Mouse (Mus musculus) forebrain, embryonic 10.5 days (tissue): ENCODE results near the gene Afap1l2. TPM values are rescaled to one million over a fixed set of nuclear protein-coding genes. Genes with fewer than 3 reads are reported as not detected.

ENCODE experiments used
- DNase-seq: peaks from one replicate; pipeline ENCODE4 v3.0.0-alpha.2; 2017; ENCODE audit warnings: low spot score; ENCODE audit errors: extremely low spot score
- H3K27ac ChIP-seq: fragments of 300-500 bp; sonication (generic); 2 replicates; pipeline ENCODE4 v1.5.1; 2016; ENCODE audit warnings: mild to moderate bottlenecking
- H3K27me3 ChIP-seq: fragments of 300-500 bp; sonication (generic); 2 replicates; pipeline ENCODE4 v1.6.1; 2016; ENCODE audit warnings: mild to moderate bottlenecking; ENCODE audit not compliant: poor library complexity, severe bottlenecking
- H3K36me3 ChIP-seq: fragments of 300-500 bp; sonication (generic); replicated peaks from 2 replicates; pipeline ENCODE4 v1.6.1; 2016; ENCODE audit warnings: mild to moderate bottlenecking, moderate library complexity
- H3K4me1 ChIP-seq: fragments of 300-500 bp; sonication (generic); 2 replicates; pipeline ENCODE4 v1.6.1; 2016
- H3K4me3 ChIP-seq: fragments of 300-500 bp; sonication (generic); 2 replicates; pipeline ENCODE4 v1.5.1; 2016; ENCODE audit warnings: mild to moderate bottlenecking, moderate library complexity
- H3K9me3 ChIP-seq: fragments of 300-500 bp; sonication (generic); 2 replicates; pipeline ENCODE4 v1.6.1; 2016; ENCODE audit warnings: mild to moderate bottlenecking, moderate library complexity
- WGBS: fragments of 180-500 bp; shearing (Covaris S2); methylation state at CpG from one replicate; pipeline ENCODE4 v1.1.7; 2016; 5-methylcytosine and 5-hydroxymethylcytosine counted together
- polyA plus RNA-seq: library from polyadenylated mRNA; unstranded; fragments of >200 nt; fragmentation: Nextera tagmentation; extraction: Ambion mirVana; gene quantifications from 2 replicates; pipeline ENCODE4 v1.2.1, GENCODE M21; 2016

Gene Afap1l2
- polyA plus RNA-seq, 1 experiment from 2014 or later: 1.2 TPM

- Histone ChIP-seq H3K27me3 (no peaks in the 10 kb centered on the region), H3K9me3 (0 out of 2 replicates have a peak, but pooled peaks cover 7% of the 10 kb centered on the region), H3K4me3 (no peak overlapping the region), H3K4me1 (peaks cover 7% of the 10 kb centered on the region), H3K36me3 (0 out of 2 replicates have a peak, but pooled peaks cover 3% of the 10 kb centered on the region), H3K27ac (no peak overlapping the region)
- WGBS: 45% methylated on average over 6 of the region's 6 CpGs
- no peak for DNase-seq
Observed at GRCm38 (mm10) chr19:56915084-56915483, 92.9 kb downstream of the Afap1l2 start.

DNA sequence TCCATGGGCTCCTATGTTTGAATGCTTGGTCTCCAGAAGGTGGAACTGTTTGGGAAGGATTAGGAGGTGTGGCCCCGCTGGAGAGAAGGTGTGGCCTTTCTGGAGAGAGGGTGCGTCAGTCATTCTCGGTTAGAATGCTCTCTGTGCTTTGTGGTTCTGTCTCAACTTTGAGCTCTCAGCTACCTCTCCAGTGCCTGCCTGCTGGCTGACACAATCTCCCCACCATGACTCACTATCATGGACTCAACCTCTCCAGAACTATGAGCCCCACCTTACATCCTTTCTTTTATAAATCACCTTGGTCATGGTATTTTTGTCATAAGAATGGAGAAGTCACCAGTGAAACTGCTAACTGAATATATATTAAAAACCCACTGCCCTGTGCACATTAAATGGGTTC, 93.4 kb downstream of the Afap1l2 start:
- H3K27ac ChIP-seq: no peak overlapping the region
- DNase-seq: no peak
- 95% methylated on average over 3 of the region's 3 CpGs for WGBS

DNA sequence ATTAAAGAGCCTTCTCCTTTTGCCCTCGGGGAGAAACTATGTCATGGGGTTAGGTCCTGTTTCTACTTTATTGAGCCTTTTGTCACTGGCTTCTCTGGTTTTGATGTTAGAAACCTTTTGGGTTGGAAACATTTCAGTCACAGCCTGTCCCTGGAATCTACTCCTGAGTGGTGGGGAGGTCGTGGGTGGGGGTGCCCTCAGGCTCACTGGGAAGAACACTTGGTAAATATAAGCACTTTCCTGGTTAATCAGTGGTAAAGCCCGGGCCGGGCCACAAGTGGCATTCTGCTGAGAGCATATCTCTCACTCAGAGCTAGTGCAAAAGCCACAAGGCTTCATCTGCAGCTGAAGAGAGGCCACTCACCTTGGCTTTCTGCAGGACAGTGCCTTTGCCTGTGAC, 94.3 kb downstream of the Afap1l2 start:
- H3K27ac ChIP-seq: no peak overlapping the region
- peaks cover 3% of the 10 kb centered on the region for H3K4me1 ChIP-seq
- H3K36me3 ChIP-seq: 0 out of 2 replicates have a peak, but pooled peaks cover 3% of the 10 kb centered on the region
- H3K9me3 ChIP-seq: 0 out of 2 replicates have a peak, but pooled peaks cover 7% of the 10 kb centered on the region
- DNase-seq: no peak
- no peaks in the 10 kb centered on the region for H3K27me3 ChIP-seq
- no peak overlapping the region for H3K4me3 ChIP-seq
- WGBS: 84% methylated on average over 4 of the region's 4 CpGs

More for the DNA sequence above, 93.4 kb downstream of the Afap1l2 start:
- Histone ChIP-seq H3K4me1 (peaks cover 3% of the 10 kb centered on the region), H3K4me3 (no peak overlapping the region), H3K9me3 (0 out of 2 replicates have a peak, but pooled peaks cover 7% of the 10 kb centered on the region), H3K27me3 (no peaks in the 10 kb centered on the region), H3K36me3 (0 out of 2 replicates have a peak, but pooled peaks cover 3% of the 10 kb centered on the region)

DNA sequence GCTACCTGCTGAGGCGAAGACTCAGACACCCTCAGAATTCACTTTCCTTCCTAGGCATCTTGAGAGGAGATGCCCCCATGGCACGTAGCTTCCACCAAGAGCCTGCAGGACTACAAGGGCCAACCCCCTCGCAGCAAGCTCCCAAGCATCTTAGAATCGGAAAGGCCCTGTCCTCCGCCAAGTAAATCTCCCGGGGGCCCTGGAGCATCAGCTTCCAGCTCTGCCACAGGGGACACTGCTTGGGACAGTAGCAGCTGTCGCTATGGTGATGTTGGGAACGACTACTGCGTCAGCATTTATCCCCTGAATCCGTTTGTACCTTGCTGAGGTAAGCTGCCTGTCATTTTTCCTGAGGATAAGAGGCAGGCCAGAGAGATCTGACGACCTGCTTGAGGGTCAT, 97.5 kb downstream of the Afap1l2 start:
- no peak overlapping the region for H3K27ac ChIP-seq
- 71% methylated on average over 11 of the region's 11 CpGs for WGBS
- H3K4me3 ChIP-seq: no peak overlapping the region
- no peaks in the 10 kb centered on the region for H3K27me3 ChIP-seq
- DNase-seq: no peak
- H3K9me3 ChIP-seq: 0 out of 2 replicates have a peak, but pooled peaks cover 7% of the 10 kb centered on the region
- 0 out of 2 replicates have a peak, but pooled peaks cover 3% of the 10 kb centered on the region for H3K36me3 ChIP-seq
- H3K4me1 ChIP-seq: peaks cover 10% of the 10 kb centered on the region

DNA sequence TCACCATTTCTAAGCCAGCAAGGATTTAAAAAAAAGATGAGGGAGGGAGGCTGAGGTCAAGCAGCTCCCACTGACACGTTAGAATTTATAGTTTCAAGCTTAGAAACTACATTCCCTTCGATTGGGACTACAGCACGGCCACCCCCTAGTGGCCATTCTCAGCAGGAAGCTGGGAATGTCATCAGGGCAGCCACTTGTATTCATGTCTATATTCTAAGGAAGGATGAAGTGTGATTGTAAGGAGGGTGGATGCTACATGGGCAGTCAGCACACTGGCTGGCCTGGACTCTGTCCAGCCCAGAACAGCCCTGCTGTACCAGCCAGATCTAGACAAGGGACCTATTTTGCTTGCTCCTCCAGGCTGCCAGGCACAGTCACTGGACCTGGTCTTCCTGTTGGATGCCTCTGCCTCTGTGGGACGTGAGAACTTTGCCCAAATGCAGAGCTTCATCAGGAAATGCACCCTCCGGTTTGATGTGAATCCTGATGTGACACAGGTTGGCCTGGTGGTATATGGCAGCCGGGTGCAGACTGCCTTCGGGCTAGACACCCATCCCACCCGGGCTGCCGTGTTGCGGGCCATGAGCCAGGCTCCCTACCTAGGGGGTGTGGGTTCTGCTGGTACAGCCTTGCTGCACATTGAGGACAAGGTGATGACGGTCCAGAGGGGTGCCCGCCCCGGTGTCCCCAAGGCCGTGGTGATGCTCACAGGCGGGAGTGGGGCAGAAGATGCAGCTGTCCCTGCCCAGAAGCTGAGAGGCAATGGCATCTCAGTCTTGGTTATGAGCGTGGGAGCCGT, 99.4 kb downstream of the Afap1l2 start:
- Histone ChIP-seq H3K4me1 (peaks cover 24% of the 10 kb centered on the region), H3K36me3 (no peaks in the 10 kb centered on the region), H3K27ac (no peak overlapping the region), H3K4me3 (no peak overlapping the region), H3K27me3 (no peaks in the 10 kb centered on the region), H3K9me3 (no peaks in the 10 kb centered on the region)
- peak; percentile 32 for DNase-seq
- 81% methylated on average over 17 of the region's 17 CpGs for WGBS

GRCm38 (mm10) chr19:56907850-56908249, 100.2 kb downstream of the Afap1l2 start:
- Histone ChIP-seq H3K27me3 (no peaks in the 10 kb centered on the region), H3K9me3 (no peaks in the 10 kb centered on the region), H3K36me3 (no peaks in the 10 kb centered on the region), H3K4me3 (no peak overlapping the region), H3K4me1 (peaks cover 25% of the 10 kb centered on the region), H3K27ac (no peak overlapping the region)
- no peak for DNase-seq
- WGBS: 48% methylated on average over 3 of the region's 3 CpGs

DNA sequence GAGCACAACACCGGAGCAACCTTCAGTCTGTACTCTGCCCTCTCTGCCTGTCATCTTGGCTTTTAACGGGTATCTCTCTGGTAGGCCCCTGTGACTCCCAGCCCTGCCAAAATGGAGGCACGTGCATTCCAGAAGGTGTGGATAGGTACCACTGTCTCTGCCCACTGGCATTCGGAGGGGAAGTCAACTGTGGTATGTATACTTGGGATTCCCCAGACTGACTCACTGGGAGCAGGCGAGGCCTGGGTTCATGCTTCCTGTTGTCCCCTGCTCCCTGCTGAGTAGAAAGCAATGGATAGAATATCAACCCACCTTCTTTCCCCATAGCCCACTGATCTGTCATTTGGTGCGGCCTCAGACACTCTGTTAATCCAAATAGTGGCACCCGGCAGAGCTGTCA, 102.6 kb downstream of the Afap1l2 start:
- no peaks in the 10 kb centered on the region for H3K36me3 ChIP-seq
- DNase-seq: no peak
- no peaks in the 10 kb centered on the region for H3K27me3 ChIP-seq
- no peaks in the 10 kb centered on the region for H3K9me3 ChIP-seq
- 90% methylated on average over 7 of the region's 7 CpGs for WGBS
- H3K27ac ChIP-seq: no peak overlapping the region
- H3K4me1 ChIP-seq: peaks cover 22% of the 10 kb centered on the region
- H3K4me3 ChIP-seq: no peak overlapping the region

DNA sequence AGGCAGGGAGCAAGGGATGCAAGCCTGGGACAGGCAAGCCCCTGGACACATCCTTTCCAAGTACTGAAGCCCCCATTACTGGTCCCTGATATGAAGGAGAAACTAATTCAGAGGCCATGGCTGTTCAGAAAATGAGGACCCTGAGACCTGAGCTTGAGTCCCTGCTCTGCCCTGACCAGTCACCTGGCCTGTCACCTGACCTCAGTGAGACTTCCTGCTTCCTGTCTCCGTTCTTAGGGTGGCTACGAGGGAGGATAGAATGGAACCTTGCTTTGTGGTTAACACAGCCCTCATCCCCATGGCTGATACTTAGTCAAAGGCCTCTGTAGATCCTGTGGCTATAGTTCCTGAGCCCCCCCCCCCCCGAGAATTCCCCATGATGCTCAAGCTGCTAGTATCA, 103.9 kb downstream of the Afap1l2 start:
- Histone ChIP-seq H3K36me3 (no peaks in the 10 kb centered on the region), H3K4me1 (peaks cover 22% of the 10 kb centered on the region), H3K9me3 (no peaks in the 10 kb centered on the region), H3K27me3 (no peaks in the 10 kb centered on the region), H3K27ac (no peak overlapping the region), H3K4me3 (no peak overlapping the region)
- 81% methylated on average over 3 of the region's 3 CpGs for WGBS
- DNase-seq: no peak

DNA sequence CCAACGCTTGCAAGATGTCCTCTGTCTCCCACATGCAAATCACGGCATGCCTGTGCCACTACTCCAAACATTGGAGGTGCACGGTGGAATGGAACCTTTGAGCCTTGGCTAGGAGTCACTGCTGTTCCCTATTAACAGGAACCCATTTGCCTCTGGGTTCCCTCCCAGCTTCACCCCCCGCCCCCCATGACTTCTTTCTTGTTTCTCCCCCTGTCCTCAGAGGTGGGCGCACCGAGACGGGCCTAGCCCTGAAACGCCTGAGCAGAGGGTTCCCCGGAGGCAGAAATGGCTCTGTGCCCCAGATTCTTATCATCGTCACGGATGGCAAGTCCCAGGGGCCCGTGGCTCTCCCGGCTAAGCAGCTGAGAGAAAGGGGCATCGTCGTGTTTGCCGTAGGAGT, 110.4 kb downstream of the Afap1l2 start:
- DNase-seq: no peak
- 87% methylated on average over 16 of the region's 16 CpGs for WGBS

DNA sequence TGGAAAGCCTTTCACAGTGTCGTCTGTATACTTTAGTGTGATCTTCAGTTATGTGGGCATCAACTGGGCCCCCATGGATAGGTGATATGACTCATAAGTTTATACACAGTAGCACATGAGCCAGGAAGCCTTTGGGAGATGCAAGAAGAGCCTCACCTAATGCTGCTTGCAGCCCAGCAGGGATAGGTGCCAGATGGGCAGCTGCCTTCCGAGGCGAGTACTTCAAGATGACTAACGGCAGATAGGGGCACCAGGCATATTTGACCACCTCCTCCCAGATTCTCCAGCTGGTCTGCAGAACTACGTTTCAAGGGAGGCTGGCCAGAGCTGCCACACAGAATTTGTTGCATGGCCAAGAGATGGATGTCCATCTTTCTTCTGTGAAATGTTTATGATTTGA, 114.7 kb downstream of the Afap1l2 start:
- WGBS: 91% methylated on average over 5 of the region's 5 CpGs

More for the DNA sequence above, 110.4 kb downstream of the Afap1l2 start:
- no peaks in the 10 kb centered on the region for H3K27me3 ChIP-seq
- no peak overlapping the region for H3K4me3 ChIP-seq
- 0 out of 2 replicates have a peak, but pooled peaks cover 4% of the 10 kb centered on the region for H3K4me1 ChIP-seq
- no peaks in the 10 kb centered on the region for H3K9me3 ChIP-seq
- H3K36me3 ChIP-seq: no peaks in the 10 kb centered on the region
- no peak overlapping the region for H3K27ac ChIP-seq

DNA sequence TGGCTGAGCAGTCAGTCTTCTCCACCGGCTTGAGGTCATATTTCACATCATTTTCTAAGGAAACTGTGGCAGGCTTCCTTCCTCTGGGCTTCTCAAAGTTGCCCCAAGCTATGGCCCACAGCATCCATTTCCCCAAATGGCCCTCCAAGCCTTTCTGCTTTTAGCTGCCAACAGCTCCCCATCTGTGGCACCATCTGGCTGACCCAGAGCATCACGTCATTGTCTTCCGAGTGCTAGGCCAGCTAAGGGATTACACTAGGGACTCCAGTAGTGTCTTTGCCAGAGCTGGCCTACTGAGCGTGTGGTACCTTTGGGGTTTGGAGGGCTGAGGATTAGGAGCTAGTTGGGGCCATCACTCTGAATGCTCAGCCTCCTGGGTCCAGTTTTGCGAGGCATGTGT, 115.4 kb downstream of the Afap1l2 start:
- Histone ChIP-seq H3K4me1 (peaks cover 23% of the 10 kb centered on the region), H3K9me3 (no peaks in the 10 kb centered on the region), H3K4me3 (no peak overlapping the region), H3K27ac (no peak overlapping the region), H3K36me3 (no peaks in the 10 kb centered on the region), H3K27me3 (no peaks in the 10 kb centered on the region)
- no peak for DNase-seq
- WGBS: 90% methylated on average over 5 of the region's 5 CpGs

More for the DNA sequence above, 114.7 kb downstream of the Afap1l2 start:
- no peak overlapping the region for H3K4me3 ChIP-seq
- DNase-seq: no peak
- no peak overlapping the region for H3K27ac ChIP-seq
- H3K4me1 ChIP-seq: peaks cover 21% of the 10 kb centered on the region
- H3K9me3 ChIP-seq: no peaks in the 10 kb centered on the region
- no peaks in the 10 kb centered on the region for H3K36me3 ChIP-seq
- H3K27me3 ChIP-seq: no peaks in the 10 kb centered on the region

DNA sequence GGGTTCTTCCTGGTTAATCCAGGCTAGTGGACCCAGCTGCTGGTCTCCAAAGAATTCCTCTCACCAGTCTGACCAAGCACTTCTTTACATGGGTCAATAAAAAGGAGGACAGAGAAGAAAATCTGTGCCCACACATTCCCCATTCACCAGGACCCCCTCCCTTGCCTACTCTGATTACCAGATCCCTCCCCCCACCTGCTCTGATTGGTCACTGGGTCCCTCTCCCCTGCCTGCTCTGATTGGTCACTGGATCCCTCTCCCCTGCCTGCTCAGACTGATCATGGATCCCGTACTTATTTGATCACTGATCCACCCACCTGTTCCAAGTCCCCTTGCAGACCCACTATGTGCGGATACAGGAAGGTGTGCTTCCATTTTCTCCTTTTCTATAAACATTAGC, 116.6 kb downstream of the Afap1l2 start:
- Histone ChIP-seq H3K27ac (no peak overlapping the region; the same call in 1 of the 2 replicates), H3K9me3 (no peaks in the 10 kb centered on the region), H3K4me1 (peaks cover 29% of the 10 kb centered on the region), H3K36me3 (no peaks in the 10 kb centered on the region), H3K27me3 (no peaks in the 10 kb centered on the region), H3K4me3 (no peak overlapping the region)
- no peak for DNase-seq
- WGBS: 53% methylated on average over 2 of the region's 2 CpGs

DNA sequence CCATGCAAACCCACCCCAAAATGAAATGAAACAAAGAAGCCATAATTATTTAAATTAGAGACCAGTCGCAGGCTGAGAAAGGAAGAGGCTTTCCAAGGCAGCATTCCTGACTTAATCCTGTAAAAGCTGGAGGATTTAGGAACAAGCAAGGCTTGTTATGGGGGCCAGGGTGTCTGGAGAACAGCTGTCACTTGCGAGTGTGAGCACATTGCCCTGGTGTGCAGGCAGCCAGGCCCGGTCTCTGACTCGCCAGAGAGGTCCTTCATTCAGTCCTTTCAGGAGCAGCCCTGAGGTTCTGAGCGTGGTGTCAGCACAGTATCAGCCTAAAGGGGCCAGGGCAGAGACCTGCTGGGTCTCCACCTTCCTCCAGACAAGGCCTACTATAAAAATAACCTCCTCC, 119.4 kb downstream of the Afap1l2 start:
- H3K27me3 ChIP-seq: no peaks in the 10 kb centered on the region
- WGBS: 52% methylated on average over 5 of the region's 5 CpGs
- H3K9me3 ChIP-seq: no peaks in the 10 kb centered on the region
- H3K4me1 ChIP-seq: peaks cover 26% of the 10 kb centered on the region
- DNase-seq: no peak
- H3K36me3 ChIP-seq: no peaks in the 10 kb centered on the region
- H3K4me3 ChIP-seq: no peak overlapping the region
- H3K27ac ChIP-seq: no peak overlapping the region
